Mouse (Mus musculus): ENCODE data around the gene Olfr362. TPM values are rescaled to one million over a fixed set of nuclear protein-coding genes. Genes with fewer than 3 reads are reported as not detected.

Gene Olfr362
- not detected for total RNA-seq (2023)

GRCm38 (mm10) chr2:37117810-37118209 is at the start of gene Olfr362:
Gene Olfr362, minus strand, starts transcription at chr2:37117910.

DNA sequence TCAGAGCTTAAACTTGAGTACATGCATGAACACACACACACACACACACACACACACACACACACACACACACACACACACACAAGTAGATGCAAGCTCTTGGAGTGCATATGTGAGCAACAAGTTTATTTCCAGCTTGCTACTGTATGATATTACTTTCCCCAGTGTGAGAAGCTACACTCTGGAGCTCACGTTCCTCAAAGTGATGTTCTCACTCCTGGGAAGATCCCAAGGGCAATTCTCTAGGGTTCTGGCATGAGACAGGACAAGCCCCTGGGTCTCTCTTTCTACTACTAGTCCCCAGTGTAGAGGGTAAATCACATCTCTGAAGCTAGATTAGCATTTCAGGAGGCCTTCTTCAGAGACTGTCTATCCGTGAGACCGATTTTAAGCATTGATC is 21.3 kb upstream of the Olfr362 start, which contains the start of gene Olfr364-ps1:
TSS of gene Olfr364-ps1 (plus strand) at position 301 of the 400 bp plus-strand sequence.

DNA sequence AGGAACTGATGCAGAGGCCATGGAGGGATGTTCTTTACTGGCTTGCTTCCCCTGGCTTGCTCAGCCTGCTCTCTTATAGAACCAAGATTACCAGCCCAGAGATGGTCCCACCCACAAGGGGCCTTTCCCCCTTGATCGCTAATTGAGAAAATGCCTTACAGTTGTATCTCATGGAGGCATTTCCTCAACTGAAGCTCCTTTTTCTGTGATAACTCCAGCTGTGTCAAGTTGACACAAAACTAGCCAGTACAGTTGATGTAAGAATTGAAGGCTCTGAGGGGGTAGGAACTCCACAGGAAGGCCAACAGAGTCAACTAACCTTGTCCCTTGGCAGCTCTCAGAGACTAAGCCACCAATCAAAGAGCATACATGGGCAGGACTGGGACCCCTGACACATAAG is 28.5 kb downstream of the Olfr362 start, which contains the start of gene Olfr361:
TSS of gene Olfr361 (minus strand) at position 101 of the 400 bp plus-strand sequence.

GRCm38 (mm10) chr2:37065446-37065845 is 52.3 kb downstream of the Olfr362 start, which contains the start of gene Olfr360:
Gene Olfr360, plus strand, starts transcription at chr2:37065746.

Other genes starting within 250 kb of the Olfr362 start
- gene Olfr352, start 249.4 kb downstream of the Olfr362 start, total RNA-seq (2023), result not detected
- gene Olfr353, start 225.0 kb downstream of the Olfr362 start, total RNA-seq (2023), result not detected
- gene Olfr354, start 212.2 kb downstream of the Olfr362 start, total RNA-seq (2023), result not detected
- not detected for gene Olfr355, start 189.0 kb downstream of the Olfr362 start, total RNA-seq (2023)
- not detected for gene Olfr356, start 180.8 kb downstream of the Olfr362 start, total RNA-seq (2023)
- not detected for gene Olfr357, start 124.1 kb downstream of the Olfr362 start, total RNA-seq (2023)
- not detected for gene Olfr358, start 108.6 kb downstream of the Olfr362 start, total RNA-seq (2023)
- gene Olfr360, start 52.2 kb downstream of the Olfr362 start, total RNA-seq (2023), result not detected
- gene Olfr361, start 28.6 kb downstream of the Olfr362 start, total RNA-seq (2023), result not detected
- gene Olfr364-ps1, start 21.4 kb upstream of the Olfr362 start, total RNA-seq (2023), result not detected
- 0.15 TPM for gene Olfr365, start 70.3 kb upstream of the Olfr362 start, total RNA-seq (2023)
- gene Olfr366, start 93.7 kb upstream of the Olfr362 start, total RNA-seq (2023), result not detected
- gene Olfr368, start 208.6 kb upstream of the Olfr362 start, total RNA-seq (2023), result not detected
- gene Pdcl, start 241.4 kb upstream of the Olfr362 start, total RNA-seq (2023), result 30.3 TPM

All from CD8-positive naive resting alpha-beta T cell, adult 57 days (primary cell).